Mouse (Mus musculus) retina, adult 2 months (tissue): ENCODE results near the gene Plpp2.

ENCODE experiments used
- DNase-seq: peaks from one replicate; pipeline ENCODE4 v3.0.0-alpha.2; 2012; ENCODE audit warnings: low read depth, low spot score

The Plpp2 gene

GRCm38 (mm10) chr10:79528081-79528480 is 5.5 kb downstream of the Plpp2 start:
- no peak for DNase-seq

- no peak for DNase-seq
Measured at GRCm38 (mm10) chr10:79527453-79527845, 6.1 kb downstream of the Plpp2 start.

GRCm38 (mm10) chr10:79526661-79527452 is 6.7 kb downstream of the Plpp2 start:
- no peak for DNase-seq

GRCm38 (mm10) chr10:79525456-79526325 is 7.9 kb downstream of the Plpp2 start:
- DNase-seq, result no peak

GRCm38 (mm10) chr10:79524433-79524832 is 9.2 kb downstream of the Plpp2 start:
- no peak for DNase-seq

- no peak for DNase-seq
Measured at GRCm38 (mm10) chr10:79506709-79507108, 26.9 kb downstream of the Plpp2 start.

- DNase-seq, result no peak
Measured at GRCm38 (mm10) chr10:79502830-79503644, 30.6 kb downstream of the Plpp2 start.

GRCm38 (mm10) chr10:79496701-79497288 is 36.8 kb downstream of the Plpp2 start:
- DNase-seq, result no peak

- no peak for DNase-seq
Measured at GRCm38 (mm10) chr10:79495886-79496285, 37.7 kb downstream of the Plpp2 start.
